In genomic region chr12:71468324-71468723, GRCm38 (mm10) we compare ENCODE assay signal across 9 mouse cellular contexts.
"Had no signal": no experiment of that assay in that cellular context is flagged by ENCODE, and none has a peak within 500 bp of the region (broad histone marks: within the 10 kb centered on the region; RNA-seq: fewer than 3 reads in every experiment).

No protein-coding gene starts in this region.

- H3K4me2 ChIP-seq: midbrain, embryonic 13.5 days had no signal

- DNase-seq: kidney, adult 2 months; kidney, postnatal 14 days; lung, adult 18-20 months; spleen, adult 18-20 months; thymus, adult 2 months; thymus, postnatal 25 days had no signal

- H3K36me3 ChIP-seq: midbrain, embryonic 13.5 days had no signal

- H3K9ac ChIP-seq: liver, embryonic 14.5 days; midbrain, embryonic 13.5 days had no signal

- H3K4me3 ChIP-seq: left cerebral cortex, adult 2 months; midbrain, embryonic 13.5 days had no signal

- H3K9me3 ChIP-seq: midbrain, embryonic 13.5 days had no signal

- H3K27ac ChIP-seq: left cerebral cortex, adult 2 months; liver, embryonic 14.5 days; midbrain, embryonic 13.5 days had no signal

- ATAC-seq: midbrain, embryonic 13.5 days had no signal
